Mouse (Mus musculus): ENCODE measurements around the gene Grb10. TPM values are rescaled to one million over a fixed set of nuclear protein-coding genes. Genes with fewer than 3 reads are reported as not detected.

Gene Grb10
- polyA plus RNA-seq, 1 experiment from 2014 or later: 94.2 TPM

DNA sequence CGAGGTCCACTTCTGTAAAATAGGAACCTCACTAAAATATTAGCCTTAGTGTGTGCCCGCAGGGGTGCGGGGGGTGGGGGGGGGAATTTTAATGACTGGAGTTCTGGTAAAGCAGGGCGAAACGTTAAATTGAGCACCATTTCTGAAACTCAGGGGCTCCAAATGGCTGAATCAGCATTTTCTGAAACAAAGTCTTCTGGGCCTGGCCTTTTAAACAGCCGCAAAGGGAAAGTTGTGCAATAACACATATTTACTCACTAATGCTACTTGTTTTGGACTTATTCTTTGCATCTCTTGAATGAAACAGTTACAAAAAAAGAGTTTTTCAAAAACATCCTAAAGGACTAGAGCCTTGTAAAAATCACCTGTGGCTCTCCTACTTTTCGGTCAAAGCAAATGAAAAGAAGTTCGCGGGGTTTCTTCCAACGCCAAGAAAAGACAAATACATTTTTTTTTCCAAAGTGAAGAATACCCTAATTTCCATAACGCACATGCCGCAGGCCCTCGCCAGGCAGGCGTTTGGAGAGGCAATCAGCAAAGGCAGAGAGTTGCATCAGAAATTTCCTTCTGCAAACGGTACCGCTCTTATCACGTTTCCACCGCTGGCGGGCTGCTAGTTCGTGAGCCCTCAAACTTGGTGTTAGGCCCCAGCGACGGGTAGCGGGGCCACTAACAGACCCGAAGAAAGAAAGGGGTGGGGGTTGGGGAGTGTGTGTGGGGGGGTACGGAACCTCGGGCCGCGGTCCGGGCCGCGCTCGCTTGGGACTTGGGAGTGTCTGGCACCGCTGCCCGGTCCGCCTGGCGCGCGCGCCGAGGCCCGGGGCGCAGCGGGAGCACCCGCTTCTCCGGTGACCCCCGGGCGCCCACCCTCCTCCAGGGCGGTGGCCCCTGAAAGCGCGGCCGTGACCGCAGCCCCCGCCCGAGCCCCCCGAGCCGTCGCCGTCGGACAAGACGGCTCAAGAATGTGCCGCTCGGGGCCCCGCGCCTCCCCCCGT lies 2.3 kb downstream of the Grb10 start:
- H3K9me3 ChIP-seq (ENCODE audit: control insufficient read depth, low read length): no peaks in the 10 kb centered on the region; the same call in 1 of the 2 replicates
- 1% methylated on average over 55 of the region's 65 CpGs for WGBS
- peak overlapping the region; percentile 52 for H3K9ac ChIP-seq (replicated peaks; ENCODE audit: low read depth, low read length)
- H3K27ac ChIP-seq (ENCODE audit: low read length): peak overlapping the region; percentile 14; the same call in 1 of the 2 replicates
- no peaks in the 10 kb centered on the region for H3K36me3 ChIP-seq (ENCODE audit: control insufficient read depth, insufficient read depth)
- H3K4me2 ChIP-seq (ENCODE audit: low read length): peak overlapping the region; percentile 54
- H3K27me3 ChIP-seq (replicated peaks; ENCODE audit: control insufficient read depth, insufficient read depth, low read length): peaks cover 74% of the 10 kb centered on the region
- peaks cover 9% of the 10 kb centered on the region for H3K4me1 ChIP-seq (replicated peaks; ENCODE audit: control insufficient read depth, insufficient read depth, low read length)
- ATAC-seq: 0 out of 2 replicates have a peak, but pooled peaks have one; percentile 3
- H3K4me3 ChIP-seq (replicated peaks; ENCODE audit: low read length): peak overlapping the region; percentile 51

DNA sequence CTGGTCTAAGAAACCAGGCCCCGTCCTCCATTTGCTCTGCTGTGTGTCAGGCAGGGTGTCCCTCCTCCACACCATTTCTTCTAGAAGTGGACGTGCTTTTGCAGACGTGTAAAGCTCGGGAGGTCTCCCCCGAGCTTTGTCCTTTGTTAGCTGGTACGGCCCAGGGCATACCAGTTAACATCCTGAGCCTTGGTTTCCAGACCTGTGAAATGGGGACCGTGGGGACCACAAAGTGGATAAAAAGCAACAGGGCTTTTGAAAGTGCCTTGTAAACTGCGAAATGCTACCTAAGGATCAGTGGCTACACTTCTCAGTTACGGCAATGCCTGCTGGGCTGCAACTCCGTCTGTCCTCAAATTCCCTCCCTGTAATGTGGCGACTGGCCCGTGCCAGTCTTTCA lies 3.2 kb downstream of the Grb10 start:
- WGBS: 6% methylated on average over 12 of the region's 12 CpGs
- H3K27ac ChIP-seq (ENCODE audit: low read length): 0 out of 2 replicates have a peak overlapping the region, but pooled peaks have one; percentile 12

DNA sequence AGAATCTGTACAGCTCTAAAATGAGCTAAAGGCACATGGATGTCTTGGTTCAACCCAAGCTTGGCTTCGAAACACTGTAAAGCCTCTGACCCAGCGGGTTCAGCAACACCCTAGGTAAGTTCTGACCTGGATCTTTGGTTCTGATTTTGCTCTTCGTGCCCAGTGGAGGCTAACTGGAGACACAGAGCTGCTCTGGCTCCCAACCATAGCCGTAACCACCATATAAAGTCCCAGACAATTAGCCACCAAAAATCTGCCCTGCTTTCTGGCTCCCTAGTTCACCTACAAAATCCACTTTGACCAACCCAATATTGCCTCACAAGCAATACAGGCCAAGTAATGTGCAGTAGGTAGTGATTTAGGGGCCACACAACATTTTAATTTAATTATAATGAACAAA lies 3.7 kb downstream of the Grb10 start:
- 47% methylated on average over 4 of the region's 4 CpGs for WGBS
- H3K9ac ChIP-seq (replicated peaks; ENCODE audit: low read depth, low read length): 0 out of 2 replicates have a peak overlapping the region, but pooled peaks have one; percentile 13
- peak overlapping the region; percentile 22 for H3K4me3 ChIP-seq (replicated peaks; ENCODE audit: low read length)

More for the DNA sequence above, 3.2 kb downstream of the Grb10 start:
- Histone ChIP-seq H3K27me3 (replicated peaks; ENCODE audit: control insufficient read depth, insufficient read depth, low read length) (peaks cover 67% of the 10 kb centered on the region), H3K9ac (replicated peaks; ENCODE audit: low read depth, low read length) (peak overlapping the region; percentile 15; the same call in 1 of the 2 replicates), H3K4me3 (replicated peaks; ENCODE audit: low read length) (peak overlapping the region; percentile 51), H3K4me2 (ENCODE audit: low read length) (peak overlapping the region; percentile 54), H3K9me3 (ENCODE audit: control insufficient read depth, low read length) (no peaks in the 10 kb centered on the region; the same call in 1 of the 2 replicates), H3K36me3 (ENCODE audit: control insufficient read depth, insufficient read depth) (no peaks in the 10 kb centered on the region), H3K4me1 (replicated peaks; ENCODE audit: control insufficient read depth, insufficient read depth, low read length) (peaks cover 9% of the 10 kb centered on the region)
- ATAC-seq: no peak

DNA sequence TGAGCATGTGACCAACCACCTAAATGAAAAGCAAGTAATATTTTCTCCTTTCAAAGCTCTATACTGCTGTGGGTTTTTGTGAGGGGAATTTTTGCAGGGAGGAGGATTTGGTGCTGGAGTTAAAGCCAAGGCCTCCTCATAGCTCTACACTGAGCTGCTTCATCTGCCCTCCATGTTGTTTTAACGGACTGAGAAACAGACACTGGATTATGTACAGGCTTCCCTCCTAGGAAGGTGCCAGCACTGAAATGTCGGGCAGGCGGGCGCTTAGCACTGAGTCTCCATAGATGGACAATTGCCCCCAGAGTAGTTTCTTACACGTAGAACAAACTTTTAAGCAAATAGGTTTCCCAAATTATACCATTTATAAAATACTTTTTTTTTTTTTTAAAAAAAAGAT lies 4.1 kb downstream of the Grb10 start:
- Histone ChIP-seq H3K27ac (ENCODE audit: low read length) (no peak overlapping the region), H3K9ac (replicated peaks; ENCODE audit: low read depth, low read length) (no peak overlapping the region), H3K9me3 (ENCODE audit: control insufficient read depth, low read length) (no peaks in the 10 kb centered on the region; the same call in 1 of the 2 replicates), H3K4me3 (replicated peaks; ENCODE audit: low read length) (no peak overlapping the region), H3K4me2 (ENCODE audit: low read length) (peak overlapping the region; percentile 54), H3K4me1 (replicated peaks; ENCODE audit: control insufficient read depth, insufficient read depth, low read length) (peaks cover 9% of the 10 kb centered on the region), H3K36me3 (ENCODE audit: control insufficient read depth, insufficient read depth) (no peaks in the 10 kb centered on the region), H3K27me3 (replicated peaks; ENCODE audit: control insufficient read depth, insufficient read depth, low read length) (peaks cover 65% of the 10 kb centered on the region)
- ATAC-seq: no peak
- 25% methylated on average over 5 of the region's 5 CpGs for WGBS

More for the DNA sequence above, 3.7 kb downstream of the Grb10 start:
- Histone ChIP-seq H3K27me3 (replicated peaks; ENCODE audit: control insufficient read depth, insufficient read depth, low read length) (peaks cover 64% of the 10 kb centered on the region), H3K27ac (ENCODE audit: low read length) (no peak overlapping the region), H3K4me1 (replicated peaks; ENCODE audit: control insufficient read depth, insufficient read depth, low read length) (peaks cover 9% of the 10 kb centered on the region), H3K36me3 (ENCODE audit: control insufficient read depth, insufficient read depth) (no peaks in the 10 kb centered on the region), H3K4me2 (ENCODE audit: low read length) (peak overlapping the region; percentile 54), H3K9me3 (ENCODE audit: control insufficient read depth, low read length) (no peaks in the 10 kb centered on the region; the same call in 1 of the 2 replicates)
- ATAC-seq: no peak

DNA sequence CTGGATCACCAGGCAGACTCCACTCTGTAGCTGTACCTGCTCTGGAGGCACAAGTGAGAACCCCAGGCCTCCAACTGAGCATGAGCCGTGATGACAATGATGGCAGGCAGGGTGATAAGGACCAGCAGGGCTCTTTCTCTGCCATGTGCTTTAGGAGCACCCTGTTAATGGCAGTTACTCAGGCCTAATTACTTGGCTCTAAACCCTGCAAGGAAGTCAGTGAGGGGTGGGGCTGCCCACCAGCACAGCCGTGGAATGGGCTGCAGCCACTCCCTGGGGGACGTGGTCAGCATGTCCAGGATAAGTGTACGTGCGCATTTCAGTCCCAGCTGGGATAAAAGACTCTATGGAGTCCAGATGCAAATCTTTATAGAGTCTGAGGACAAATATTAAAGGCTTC lies 5.7 kb downstream of the Grb10 start:
- peaks cover 66% of the 10 kb centered on the region for H3K27me3 ChIP-seq (replicated peaks; ENCODE audit: control insufficient read depth, insufficient read depth, low read length)
- H3K4me1 ChIP-seq (replicated peaks; ENCODE audit: control insufficient read depth, insufficient read depth, low read length): peaks cover 8% of the 10 kb centered on the region
- no peak overlapping the region for H3K9ac ChIP-seq (replicated peaks; ENCODE audit: low read depth, low read length)
- H3K4me2 ChIP-seq (ENCODE audit: low read length): no peak overlapping the region
- 22% methylated on average over 5 of the region's 5 CpGs for WGBS
- H3K9me3 ChIP-seq (ENCODE audit: control insufficient read depth, low read length): no peaks in the 10 kb centered on the region; the same call in 1 of the 2 replicates
- H3K27ac ChIP-seq (ENCODE audit: low read length): no peak overlapping the region
- ATAC-seq: no peak
- no peak overlapping the region for H3K4me3 ChIP-seq (replicated peaks; ENCODE audit: low read length)
- no peaks in the 10 kb centered on the region for H3K36me3 ChIP-seq (ENCODE audit: control insufficient read depth, insufficient read depth)

DNA sequence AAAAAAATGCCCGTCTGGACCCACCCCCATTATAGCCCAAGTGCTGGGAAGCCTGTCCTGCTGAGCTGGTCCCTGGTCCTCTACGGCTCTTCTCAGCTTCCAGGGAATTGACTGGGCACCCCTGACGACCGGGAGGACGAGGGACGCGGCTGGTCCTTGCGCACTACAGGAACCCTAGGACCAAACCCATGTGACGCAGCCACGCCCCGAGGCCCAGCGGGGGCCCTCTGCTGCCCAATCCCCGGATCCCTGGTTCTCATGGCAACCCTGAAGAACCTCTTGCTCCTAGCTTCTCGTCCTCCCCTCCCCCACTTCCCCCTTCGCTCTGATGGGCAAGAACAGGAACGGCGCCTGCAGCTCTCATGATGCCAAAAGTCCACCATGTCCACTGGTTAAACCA lies 11.8 kb downstream of the Grb10 start:
- no peak overlapping the region; the same call in 1 of the 2 replicates for H3K9ac ChIP-seq (replicated peaks; ENCODE audit: low read depth, low read length)
- peaks cover 49% of the 10 kb centered on the region for H3K27me3 ChIP-seq (replicated peaks; ENCODE audit: control insufficient read depth, insufficient read depth, low read length)
- no peak; the same call in 1 of the 2 replicates for ATAC-seq
- 0 out of 2 replicates have a peak, but pooled peaks cover 2% of the 10 kb centered on the region for H3K36me3 ChIP-seq (ENCODE audit: control insufficient read depth, insufficient read depth)
- H3K4me2 ChIP-seq (ENCODE audit: low read length): peak overlapping the region; percentile 61
- peak overlapping the region; percentile 44 for H3K4me3 ChIP-seq (replicated peaks; ENCODE audit: low read length)
- H3K27ac ChIP-seq (ENCODE audit: low read length): 0 out of 2 replicates have a peak overlapping the region, but pooled peaks have one; percentile 54
- 0 out of 2 replicates have a peak, but pooled peaks cover 8% of the 10 kb centered on the region for H3K4me1 ChIP-seq (replicated peaks; ENCODE audit: control insufficient read depth, insufficient read depth, low read length)
- peaks cover 20% of the 10 kb centered on the region for H3K9me3 ChIP-seq (ENCODE audit: control insufficient read depth, low read length)
- WGBS: 50% methylated on average over 17 of the region's 17 CpGs

DNA sequence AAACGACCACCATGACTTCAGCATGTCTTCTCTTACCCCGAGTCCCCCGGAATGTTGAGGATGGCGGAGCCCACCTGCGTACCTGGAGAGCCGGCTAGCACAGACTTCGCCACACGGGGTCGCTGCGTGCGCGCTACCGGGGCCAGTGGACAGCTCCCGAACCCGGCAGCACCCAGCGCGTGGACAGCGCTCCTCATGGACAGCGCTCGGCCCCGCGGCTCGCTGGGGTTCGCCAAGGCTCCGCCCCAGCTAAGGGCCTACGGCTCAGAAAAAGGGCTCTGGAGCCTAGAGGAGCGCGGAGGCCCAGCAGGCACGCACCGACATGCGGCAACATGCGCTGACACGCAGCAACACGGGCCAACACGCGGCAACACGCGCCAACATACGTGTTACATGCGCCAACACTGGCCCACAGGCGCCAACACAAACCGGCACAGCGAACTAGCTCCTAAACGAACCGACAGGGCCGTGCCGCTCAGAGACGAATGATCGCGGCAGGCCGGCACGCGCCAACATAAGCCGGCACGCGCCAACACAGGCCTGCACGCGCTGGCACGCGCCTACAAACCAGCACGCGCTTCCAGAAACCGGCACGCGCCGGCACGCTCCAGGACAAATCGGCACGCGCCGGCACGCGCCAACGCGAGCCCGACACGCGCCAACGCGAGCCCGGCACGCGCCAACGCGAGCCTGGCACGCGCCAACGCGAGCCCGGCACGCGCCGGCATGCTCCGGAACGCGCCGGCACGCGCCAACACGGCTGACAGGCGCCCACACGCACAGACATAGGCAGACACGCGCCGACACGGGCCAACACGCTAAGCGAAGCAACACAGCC lies 12.5 kb downstream of the Grb10 start:
- peak; percentile 88 for ATAC-seq
- 0 out of 2 replicates have a peak, but pooled peaks cover 8% of the 10 kb centered on the region for H3K4me1 ChIP-seq (replicated peaks; ENCODE audit: control insufficient read depth, insufficient read depth, low read length)
- H3K4me2 ChIP-seq (ENCODE audit: low read length): peak overlapping the region; percentile 61
- 0 out of 2 replicates have a peak, but pooled peaks cover 2% of the 10 kb centered on the region for H3K36me3 ChIP-seq (ENCODE audit: control insufficient read depth, insufficient read depth)
- H3K4me3 ChIP-seq (replicated peaks; ENCODE audit: low read length): peak overlapping the region; percentile 44
- peak overlapping the region; percentile 45 for H3K9ac ChIP-seq (replicated peaks; ENCODE audit: low read depth, low read length)
- peaks cover 20% of the 10 kb centered on the region for H3K9me3 ChIP-seq (ENCODE audit: control insufficient read depth, low read length)
- H3K27me3 ChIP-seq (replicated peaks; ENCODE audit: control insufficient read depth, insufficient read depth, low read length): peaks cover 56% of the 10 kb centered on the region
- 0 out of 2 replicates have a peak overlapping the region, but pooled peaks have one; percentile 54 for H3K27ac ChIP-seq (ENCODE audit: low read length)
- WGBS: 55% methylated on average over 108 of the region's 108 CpGs

DNA sequence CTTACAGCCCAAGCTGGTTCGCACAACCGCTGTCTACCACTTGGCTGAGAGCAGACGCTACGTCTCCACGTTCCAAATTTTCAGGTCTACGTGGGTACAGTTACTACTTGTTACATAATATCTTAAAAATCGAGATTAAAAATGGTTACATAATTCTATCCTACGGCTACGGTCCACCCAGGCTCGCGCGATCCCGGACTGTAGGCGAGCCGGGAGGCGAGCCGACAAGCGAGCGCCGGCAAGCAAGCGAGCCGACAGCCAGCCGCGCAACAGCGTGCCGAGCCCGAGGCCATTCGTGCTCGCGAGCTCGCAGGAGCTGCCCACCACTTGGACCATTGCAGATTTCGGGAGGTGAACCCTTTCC lies 13.1 kb downstream of the Grb10 start:
- 55% methylated on average over 32 of the region's 32 CpGs for WGBS
- Histone ChIP-seq H3K27ac (ENCODE audit: low read length) (no peak overlapping the region), H3K4me2 (ENCODE audit: low read length) (peak overlapping the region; percentile 61)

More for the DNA sequence above, 13.1 kb downstream of the Grb10 start:
- Histone ChIP-seq H3K36me3 (ENCODE audit: control insufficient read depth, insufficient read depth) (0 out of 2 replicates have a peak, but pooled peaks cover 2% of the 10 kb centered on the region), H3K9ac (replicated peaks; ENCODE audit: low read depth, low read length) (no peak overlapping the region; the same call in 1 of the 2 replicates), H3K27me3 (replicated peaks; ENCODE audit: control insufficient read depth, insufficient read depth, low read length) (peaks cover 58% of the 10 kb centered on the region), H3K9me3 (ENCODE audit: control insufficient read depth, low read length) (peaks cover 20% of the 10 kb centered on the region), H3K4me3 (replicated peaks; ENCODE audit: low read length) (peak overlapping the region; percentile 44), H3K4me1 (replicated peaks; ENCODE audit: control insufficient read depth, insufficient read depth, low read length) (0 out of 2 replicates have a peak, but pooled peaks cover 8% of the 10 kb centered on the region)
- ATAC-seq: peak; percentile 68
